Mouse (Mus musculus) bone marrow, adult 2 months (tissue): ENCODE measurements around the gene Tbata.

Experiments used
- CTCF ChIP-seq: fragments of 200-500 bp; IDR thresholded peaks from 2 replicates; pipeline ENCODE4 v1.5.1; 2011; ENCODE audit warnings: low read length, control low read depth; ENCODE audit not compliant: control insufficient read depth, insufficient read depth
- POLR2A ChIP-seq: fragments of 200-500 bp; IDR thresholded peaks from 2 replicates; pipeline ENCODE4 v1.6.1; 2011; ENCODE audit warnings: low read depth, mild to moderate bottlenecking, control low read depth, low read length, borderline replicate concordance; ENCODE audit not compliant: control insufficient read depth

- TF ChIP-seq CTCF (no peak), POLR2A (no peak)
Observed at GRCm38 (mm10) chr10:61211105-61211504, 39.4 kb downstream of the Tbata start.
